ENCODE assay signal across 13 mouse cellular contexts in the genomic region with DNA sequence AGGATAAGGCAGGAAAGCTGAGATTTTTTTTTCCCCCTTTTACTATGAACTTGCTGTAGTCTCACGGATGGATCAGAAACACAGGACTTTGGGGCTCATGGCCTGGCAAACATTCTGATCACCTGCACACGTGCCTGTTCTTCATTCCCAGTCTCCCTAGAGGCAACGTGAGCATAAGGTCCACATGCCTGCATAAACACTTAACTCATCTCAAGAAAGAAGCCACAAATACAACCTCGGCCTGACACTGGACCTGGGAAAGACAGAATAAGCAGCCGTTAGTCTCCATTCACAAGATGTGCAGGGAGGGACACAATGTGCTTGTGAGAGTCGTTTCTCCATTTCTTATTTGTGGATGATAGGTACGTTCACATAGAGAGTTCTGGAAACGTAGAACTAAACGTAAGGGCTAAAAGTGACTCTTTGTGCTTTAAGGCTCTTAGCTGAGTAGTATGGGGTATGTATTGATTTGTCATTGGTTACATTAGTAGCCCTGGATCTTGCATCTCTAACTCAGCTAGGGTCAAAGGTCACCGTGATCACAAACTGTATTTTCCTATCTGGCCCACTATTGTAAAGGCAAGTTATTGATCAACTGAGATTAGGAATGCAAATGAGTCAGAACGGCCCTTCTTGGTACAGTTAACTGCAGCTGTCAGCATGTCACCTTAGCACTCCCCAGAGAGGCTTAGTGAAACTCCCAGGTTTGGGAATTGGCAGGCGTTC.
"Had no signal": no experiment of that assay in that cellular context is flagged by ENCODE, and none has a peak within 500 bp of the region (broad histone marks: within the 10 kb centered on the region; RNA-seq: fewer than 3 reads in every experiment).

No protein-coding gene starts in this region.

- H3K27ac ChIP-seq: kidney, postnatal 0 days; liver, embryonic 13.5 days; lung, embryonic 15.5 days; macrophage; midbrain, embryonic 12.5 days had no signal

- ATAC-seq: hindbrain, embryonic 16.5 days; inflammation-experienced regulatory T-cells, adult 6 months; liver, postnatal 0 days; midbrain, embryonic 16.5 days had no signal

- H3K4me2 ChIP-seq: liver, embryonic 13.5 days; lung, embryonic 15.5 days; midbrain, embryonic 12.5 days had no signal

- H3K4me1 ChIP-seq: liver, embryonic 13.5 days; lung, embryonic 15.5 days; megakaryocyte, embryonic 14.5 days; midbrain, embryonic 12.5 days had no signal

- H3K9ac ChIP-seq: liver, embryonic 13.5 days; liver, postnatal 0 days; lung, embryonic 15.5 days; midbrain, embryonic 12.5 days had no signal

- DNase-seq: left cerebral cortex, postnatal 4 days; liver, embryonic 13.5 days; liver, postnatal 0 days; lung, postnatal 14 days; thymus, postnatal 36 days had no signal

- H3K4me3 ChIP-seq: liver, embryonic 13.5 days; lung, embryonic 15.5 days; megakaryocyte, embryonic 14.5 days; midbrain, embryonic 12.5 days had no signal

- H3K36me3 ChIP-seq: liver, embryonic 13.5 days; lung, embryonic 15.5 days; midbrain, embryonic 12.5 days had no signal

- H3K27me3 ChIP-seq: liver, embryonic 13.5 days; lung, embryonic 15.5 days; midbrain, embryonic 12.5 days had no signal

- H3K9me3 ChIP-seq: liver, embryonic 13.5 days; lung, embryonic 15.5 days; midbrain, embryonic 12.5 days had no signal
